Mouse (Mus musculus): ENCODE results near the gene Mrpl43.
A peak's percentile ranks its signal among the peaks of the same experiment; 100 is the strongest.

Mrpl43 gene

DNA sequence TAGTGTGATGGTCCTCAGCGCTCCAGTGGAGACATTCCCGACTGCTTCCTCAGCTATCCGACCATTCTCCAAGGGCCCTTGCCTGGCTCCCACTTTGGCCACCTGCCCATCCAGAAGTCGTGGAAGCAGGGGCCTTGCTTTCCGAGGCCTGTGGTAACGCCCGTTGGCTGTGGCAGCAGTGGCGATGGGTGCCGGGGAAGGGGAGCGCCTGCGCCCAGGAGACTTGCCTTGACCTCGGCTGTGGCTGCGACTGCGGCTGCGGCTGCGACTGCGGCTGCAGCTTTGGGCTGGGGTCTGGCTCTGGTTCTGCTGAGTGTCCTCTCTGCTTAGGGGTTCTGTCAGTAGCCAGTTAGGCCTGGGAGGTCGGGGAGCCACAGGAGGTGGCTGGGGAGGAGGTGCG, 22.5 kb upstream of the Mrpl43 start:
- no peak for DNase-seq

DNA sequence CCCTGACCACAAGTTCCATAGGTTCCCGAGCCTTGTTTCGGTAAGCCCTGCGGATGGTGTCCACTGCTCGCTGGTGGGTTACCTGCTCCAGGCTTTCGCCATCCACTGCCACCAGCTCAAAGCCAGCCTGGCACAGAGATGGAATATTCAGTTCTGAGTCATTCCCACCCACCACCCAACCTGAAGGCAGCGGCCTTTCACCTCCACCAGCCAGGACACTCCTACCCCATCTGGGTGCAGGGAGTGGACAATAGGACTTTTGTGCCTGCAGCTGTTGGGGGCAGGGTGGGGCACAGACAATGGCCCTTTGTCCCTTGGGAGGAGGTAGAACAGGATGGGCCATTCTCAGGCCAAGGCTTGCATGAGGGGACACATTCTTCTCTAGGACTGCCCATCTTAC, 21.6 kb upstream of the Mrpl43 start:
- no peak for DNase-seq

DNA sequence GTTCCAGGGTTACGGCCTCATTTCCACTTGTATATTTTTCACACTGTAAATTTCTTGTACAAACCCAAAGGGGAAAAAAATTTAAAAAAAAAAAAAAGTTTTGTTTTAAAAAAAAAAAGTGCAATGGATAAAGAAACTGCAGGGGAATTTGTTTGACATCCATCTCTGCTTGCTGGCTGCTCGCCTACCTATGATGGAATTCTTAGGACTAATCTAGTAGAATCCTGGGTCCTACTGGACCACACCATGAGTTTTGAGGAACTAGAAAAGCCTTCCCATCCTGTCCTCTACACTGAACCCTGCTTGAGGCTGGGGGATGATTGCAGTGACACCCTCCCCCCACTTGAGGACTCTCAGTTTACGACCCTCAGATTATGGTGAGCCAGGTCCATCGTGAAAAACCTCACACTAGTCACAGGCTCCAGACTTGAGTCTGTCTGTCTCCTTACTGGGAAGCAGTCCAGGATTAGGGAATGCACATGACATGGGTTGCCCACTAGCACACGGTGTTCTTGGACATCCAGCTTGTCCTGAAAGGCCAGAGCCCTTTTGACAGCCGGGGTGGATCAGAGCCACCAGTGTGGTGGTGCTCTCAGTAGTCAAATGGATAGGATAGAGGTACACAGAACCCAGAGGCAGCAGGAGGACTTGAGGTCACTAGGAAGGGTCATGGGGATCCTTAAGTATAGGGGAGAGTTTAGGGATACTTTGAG, 20.9 kb upstream of the Mrpl43 start:
- DNase-seq: no peak

DNA sequence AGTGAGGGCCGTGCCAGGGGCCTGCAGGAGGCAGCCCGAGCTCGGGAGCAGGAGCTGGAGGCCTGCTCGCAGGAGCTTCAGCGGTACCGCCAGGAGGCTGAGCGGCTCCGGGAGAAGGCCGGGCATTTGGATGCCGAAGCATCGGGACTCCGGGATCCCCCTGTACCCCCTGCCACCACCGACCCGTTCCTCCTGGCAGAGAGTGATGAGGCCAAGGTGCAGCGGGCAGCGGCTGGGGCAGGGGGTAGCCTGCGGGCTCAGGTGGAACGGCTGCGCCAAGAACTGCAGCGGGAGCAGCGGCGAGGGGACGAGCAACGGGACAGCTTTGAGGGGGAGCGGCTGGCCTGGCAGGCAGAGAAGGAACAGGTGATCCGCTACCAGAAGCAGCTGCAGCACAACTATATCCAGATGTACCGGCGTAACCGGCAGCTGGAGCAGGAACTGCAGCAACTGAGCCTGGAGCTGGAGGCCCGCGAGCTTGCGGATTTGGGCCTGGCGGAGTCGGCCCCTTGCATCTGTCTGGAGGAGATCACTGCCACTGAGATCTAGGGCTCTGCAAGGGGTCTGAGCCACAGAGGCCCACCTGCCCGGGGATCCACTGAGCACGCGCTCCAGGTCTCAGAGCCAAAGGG, 19.8 kb upstream of the Mrpl43 start:
- no peak for DNase-seq

DNA sequence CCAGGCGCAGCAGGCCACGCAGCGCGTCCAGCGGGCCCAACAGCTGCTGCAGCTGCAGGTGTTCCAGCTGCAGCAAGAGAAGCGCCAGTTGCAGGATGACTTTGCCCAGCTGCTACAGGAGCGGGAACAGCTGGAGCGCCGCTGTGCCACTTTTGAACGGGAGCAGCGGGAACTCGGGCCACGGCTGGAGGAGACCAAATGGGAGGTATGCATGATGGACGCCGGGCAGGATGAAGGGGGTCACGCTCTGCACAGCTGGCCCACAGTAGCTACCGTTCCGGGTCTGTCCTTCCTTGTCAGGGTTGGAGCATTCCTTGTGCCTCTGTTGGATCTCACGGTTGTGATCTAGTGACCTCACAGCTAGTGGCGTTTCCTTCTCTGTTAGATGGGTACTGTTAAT, 18.5 kb upstream of the Mrpl43 start:
- DNase-seq: no peak

DNA sequence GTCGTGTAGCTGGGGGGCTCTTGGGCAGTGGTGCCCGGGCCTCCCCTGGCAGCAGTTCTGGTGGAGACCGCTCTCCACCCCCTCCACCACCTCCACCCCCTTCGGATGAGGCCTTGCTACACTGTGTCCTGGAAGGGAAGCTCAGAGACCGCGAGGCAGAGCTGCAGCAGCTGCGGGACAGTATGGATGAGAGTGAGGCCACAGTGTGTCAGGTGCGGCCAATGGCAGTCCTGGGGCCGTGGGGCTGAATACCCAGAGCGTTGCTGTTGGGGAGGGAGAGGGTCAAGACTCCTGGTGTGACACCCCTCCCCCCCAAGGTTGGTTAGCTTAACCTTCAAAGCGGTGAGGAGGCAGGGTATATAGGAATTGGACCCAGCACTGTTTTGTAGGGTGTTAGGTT, 17.8 kb upstream of the Mrpl43 start:
- no peak for DNase-seq

DNA sequence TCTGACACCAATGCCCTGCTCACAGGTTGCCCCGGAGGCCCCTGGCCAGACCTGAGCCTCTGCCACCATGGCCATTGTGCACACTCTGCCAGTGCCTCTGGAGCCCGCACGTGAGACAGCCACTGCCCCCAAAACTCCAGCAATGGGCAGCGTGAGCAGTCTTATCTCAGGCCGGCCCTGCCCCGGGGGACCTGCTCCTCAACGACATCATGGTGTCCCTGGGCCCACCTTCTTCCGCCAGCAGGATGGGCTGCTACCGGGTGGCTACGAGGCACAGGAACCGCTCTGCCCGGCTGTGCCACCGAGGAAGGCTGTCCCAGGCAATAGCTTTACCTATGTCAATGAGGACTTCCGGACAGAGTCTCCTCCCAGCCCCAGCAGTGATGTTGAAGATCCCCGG, 15.1 kb upstream of the Mrpl43 start:
- no peak for DNase-seq

GRCm38 (mm10) chr19:45020348-45020747, 14.1 kb upstream of the Mrpl43 start:
- DNase-seq: peak; percentile 79

- DNase-seq: no peak
Observed at GRCm38 (mm10) chr19:45018351-45018831, 12.1 kb upstream of the Mrpl43 start.

- DNase-seq: peak; percentile 95
Observed at GRCm38 (mm10) chr19:45017909-45018308, 11.7 kb upstream of the Mrpl43 start.

- DNase-seq: peak; percentile 93
Observed at GRCm38 (mm10) chr19:45017216-45017771, 11.1 kb upstream of the Mrpl43 start.

- peak; percentile 93 for DNase-seq
Observed at GRCm38 (mm10) chr19:45016341-45017215, 10.3 kb upstream of the Mrpl43 start.

DNA sequence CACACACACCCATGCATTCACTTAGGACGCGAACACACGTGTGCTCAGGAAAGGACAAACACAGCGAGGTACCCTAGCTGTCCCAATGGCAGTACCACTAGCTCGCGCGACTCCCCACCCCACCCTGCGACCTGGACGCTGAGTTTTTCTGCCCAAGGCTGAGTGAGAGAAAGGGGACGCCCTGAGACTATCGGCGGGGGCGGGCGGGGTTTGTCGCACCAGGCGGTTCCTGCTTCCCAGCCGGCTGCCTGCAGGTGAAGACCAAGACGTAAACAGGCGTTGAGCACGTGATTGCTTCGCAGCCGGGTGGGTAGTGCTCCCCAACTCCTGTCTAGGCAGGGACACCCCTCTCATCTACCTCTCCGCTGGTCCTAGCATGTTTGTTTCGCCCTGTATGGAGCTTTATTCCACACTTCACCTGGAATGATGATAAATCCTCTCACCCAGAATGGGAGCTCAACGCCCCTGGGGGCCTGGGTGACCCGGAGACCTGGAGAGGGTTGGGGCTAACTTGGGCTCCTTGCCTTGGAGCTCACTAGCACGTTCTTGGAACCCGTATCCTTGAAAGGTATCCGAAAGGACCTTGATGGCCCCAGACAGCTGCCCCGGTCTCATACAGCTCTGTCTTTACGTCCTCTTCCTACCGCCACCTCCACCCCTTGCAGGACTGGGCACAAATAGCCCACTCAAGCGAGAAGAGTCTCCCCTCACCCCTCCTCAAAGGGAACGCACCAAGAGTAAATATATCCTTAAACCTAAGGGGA, 9.5 kb upstream of the Mrpl43 start:
- peak; percentile 77 for DNase-seq

DNA sequence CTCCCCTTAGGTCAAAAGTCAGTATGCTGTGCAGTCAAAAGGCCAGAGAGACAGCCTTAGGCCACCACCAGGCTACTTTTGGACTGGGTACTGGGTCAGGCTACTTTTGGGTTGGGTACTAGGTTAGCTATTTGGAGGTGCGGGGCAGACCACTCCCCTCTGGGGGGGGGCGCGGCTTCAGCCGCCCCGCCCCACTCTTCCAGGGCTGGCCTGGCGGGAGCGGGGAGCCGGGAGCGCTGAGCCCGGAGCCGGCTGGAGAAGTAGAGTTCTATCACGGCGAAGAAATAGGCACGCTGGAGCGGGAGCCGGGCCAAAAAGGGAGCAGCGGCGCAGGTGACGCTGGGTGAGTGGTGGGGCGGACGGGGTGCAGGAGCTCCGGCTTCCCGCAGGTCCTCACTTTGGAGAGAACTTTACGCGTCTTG, 8.8 kb upstream of the Mrpl43 start:
- peak; percentile 89 for DNase-seq

- no peak for DNase-seq
Observed at GRCm38 (mm10) chr19:45014335-45014971, 8.2 kb upstream of the Mrpl43 start, which contains the start of gene Lzts2. Gene Lzts2, plus strand, starts transcription at chr19:45014414.

DNA sequence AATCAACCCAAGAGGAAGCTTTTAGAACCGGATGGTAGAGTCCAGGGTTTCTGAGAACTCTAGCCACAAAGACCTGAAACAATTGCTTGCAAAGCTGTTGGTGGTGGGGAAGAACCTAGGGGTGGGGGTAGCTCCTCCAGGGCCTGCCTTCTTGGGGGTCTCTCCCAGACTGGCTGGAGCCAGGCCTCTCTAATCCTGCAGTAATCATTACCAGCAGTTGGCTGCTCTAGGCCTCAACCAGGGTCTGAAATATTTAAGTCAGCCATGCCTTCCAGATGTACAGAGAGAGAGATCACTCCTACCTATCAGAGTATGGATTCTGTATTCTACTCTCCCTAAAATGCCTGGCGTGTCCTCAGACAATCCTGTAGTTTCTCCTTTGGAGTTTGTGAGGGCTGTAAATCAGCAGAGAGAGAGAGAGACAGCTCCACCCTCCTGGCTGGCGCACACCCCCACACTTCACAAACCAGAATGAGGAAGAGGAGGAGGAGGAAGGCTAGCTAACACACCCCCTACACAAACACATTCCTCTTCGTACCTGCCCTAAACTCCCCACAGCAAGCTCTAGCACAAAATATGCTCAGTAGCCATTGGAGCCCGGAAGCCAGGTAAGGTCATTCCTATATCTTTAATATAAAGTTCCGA, 7.5 kb upstream of the Mrpl43 start:
- DNase-seq: no peak

DNA sequence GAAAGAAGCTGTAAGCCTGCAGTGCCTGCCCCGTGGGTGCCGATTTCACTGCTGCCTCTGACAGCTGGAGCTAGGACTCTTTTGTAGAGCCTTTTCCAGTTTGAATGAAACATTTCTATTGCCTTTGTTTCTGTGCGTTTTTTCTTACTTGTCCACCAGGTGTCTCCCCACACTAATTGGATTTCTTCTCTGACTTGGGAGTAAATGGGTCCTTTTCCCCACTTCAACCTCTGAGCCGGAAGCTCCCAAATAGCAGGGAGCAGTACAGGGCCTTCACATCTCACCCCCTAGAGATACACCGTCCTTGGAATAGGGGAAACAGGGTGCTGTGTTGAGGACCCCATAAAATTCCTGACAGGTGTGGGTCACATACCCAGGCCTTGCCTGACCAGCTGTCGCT, 6.4 kb upstream of the Mrpl43 start:
- no peak for DNase-seq

- DNase-seq: no peak
Observed at GRCm38 (mm10) chr19:45012219-45012618, 6.0 kb upstream of the Mrpl43 start.

DNA sequence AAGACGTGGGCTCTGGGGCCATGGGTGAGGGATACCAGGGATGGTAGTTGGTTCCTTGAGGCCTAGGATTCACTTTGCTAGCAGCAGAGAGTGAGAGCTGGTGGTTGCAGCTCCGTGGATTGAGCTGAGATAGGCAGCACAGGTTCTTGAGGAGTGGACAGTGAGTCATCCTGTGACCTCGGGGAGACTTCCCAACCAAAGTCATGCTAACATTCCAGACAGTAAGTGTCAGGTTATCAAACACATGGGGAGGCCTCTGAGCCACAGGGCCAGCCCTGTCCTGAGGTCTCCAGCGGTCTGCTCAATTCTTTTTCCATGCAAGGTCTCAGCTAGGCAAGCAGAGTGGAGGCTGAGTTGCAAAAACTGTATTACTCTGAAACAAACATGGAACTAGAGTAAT, 4.4 kb upstream of the Mrpl43 start:
- no peak for DNase-seq

- DNase-seq: peak; percentile 79
Observed at GRCm38 (mm10) chr19:45007425-45008191, 1.4 kb upstream of the Mrpl43 start.

GRCm38 (mm10) chr19:45007021-45007420, 779 bp upstream of the Mrpl43 start:
- DNase-seq: no peak
